Mouse (Mus musculus): ENCODE data around the gene Slc38a11. TPM values are rescaled to one million over a fixed set of nuclear protein-coding genes. Genes with fewer than 3 reads are reported as not detected.
A peak's percentile ranks its signal among the peaks of the same experiment; 100 is the strongest.

Gene Slc38a11
- polyA plus RNA-seq, 1 experiment from 2014 or later: 2.3 TPM

GRCm38 (mm10) chr2:65340839-65341238 lies 23.0 kb downstream of the Slc38a11 start:
- Histone ChIP-seq H3K9me3 (ENCODE audit: control insufficient read depth, low read length) (no peaks in the 10 kb centered on the region), H3K4me2 (ENCODE audit: low read length) (no peak overlapping the region), H3K4me3 (replicated peaks; ENCODE audit: low read depth, low read length) (no peak overlapping the region), H3K4me1 (ENCODE audit: control insufficient read depth, insufficient read depth, low read length) (no peaks in the 10 kb centered on the region), H3K9ac (replicated peaks; ENCODE audit: low read length) (no peak overlapping the region), H3K36me3 (ENCODE audit: control insufficient read depth, insufficient read depth, low read length) (no peaks in the 10 kb centered on the region), H3K27me3 (ENCODE audit: control insufficient read depth, insufficient read depth, low read length) (no peaks in the 10 kb centered on the region), H3K27ac (replicated peaks; ENCODE audit: low read depth, low read length) (no peak overlapping the region)
- 77% methylated on average over 3 of the region's 3 CpGs for WGBS
- no peak for DNase-seq
- no peak for ATAC-seq (ENCODE audit: low FRiP score, low TSS enrichment)

GRCm38 (mm10) chr2:65337378-65338140 lies 26.3 kb downstream of the Slc38a11 start:
- no peaks in the 10 kb centered on the region for H3K4me1 ChIP-seq (ENCODE audit: control insufficient read depth, insufficient read depth, low read length)
- H3K36me3 ChIP-seq (ENCODE audit: control insufficient read depth, insufficient read depth, low read length): no peaks in the 10 kb centered on the region
- 18% methylated on average over 14 of the region's 14 CpGs for whole genome bisulfite sequencing
- H3K4me3 ChIP-seq (replicated peaks; ENCODE audit: low read depth, low read length): no peak overlapping the region
- no peak overlapping the region for H3K4me2 ChIP-seq (ENCODE audit: low read length)
- H3K27me3 ChIP-seq (ENCODE audit: control insufficient read depth, insufficient read depth, low read length): no peaks in the 10 kb centered on the region
- H3K9me3 ChIP-seq (ENCODE audit: control insufficient read depth, low read length): no peaks in the 10 kb centered on the region
- ATAC-seq (ENCODE audit: low FRiP score, low TSS enrichment): peak; percentile 66; the same call in 1 of the 2 replicates
- H3K27ac ChIP-seq (replicated peaks; ENCODE audit: low read depth, low read length): no peak overlapping the region
- peak; percentile 85 for DNase-seq
- no peak overlapping the region for H3K9ac ChIP-seq (replicated peaks; ENCODE audit: low read length)

- Histone ChIP-seq H3K27ac (replicated peaks; ENCODE audit: low read depth, low read length) (no peak overlapping the region), H3K4me1 (ENCODE audit: control insufficient read depth, insufficient read depth, low read length) (no peaks in the 10 kb centered on the region), H3K27me3 (ENCODE audit: control insufficient read depth, insufficient read depth, low read length) (no peaks in the 10 kb centered on the region), H3K36me3 (ENCODE audit: control insufficient read depth, insufficient read depth, low read length) (no peaks in the 10 kb centered on the region), H3K9ac (replicated peaks; ENCODE audit: low read length) (no peak overlapping the region), H3K4me2 (ENCODE audit: low read length) (no peak overlapping the region), H3K4me3 (replicated peaks; ENCODE audit: low read depth, low read length) (no peak overlapping the region), H3K9me3 (ENCODE audit: control insufficient read depth, low read length) (no peaks in the 10 kb centered on the region)
- WGBS: 95% methylated on average over 3 of the region's 3 CpGs
- ATAC-seq (ENCODE audit: low FRiP score, low TSS enrichment) (no peak), DNase-seq (no peak)
These were observed 27.2 kb downstream of the Slc38a11 start for GRCm38 (mm10) chr2:65336608-65337007.

- Histone ChIP-seq H3K4me1 (ENCODE audit: control insufficient read depth, insufficient read depth, low read length) (no peaks in the 10 kb centered on the region), H3K27me3 (ENCODE audit: control insufficient read depth, insufficient read depth, low read length) (no peaks in the 10 kb centered on the region), H3K36me3 (ENCODE audit: control insufficient read depth, insufficient read depth, low read length) (no peaks in the 10 kb centered on the region), H3K4me2 (ENCODE audit: low read length) (no peak overlapping the region), H3K4me3 (replicated peaks; ENCODE audit: low read depth, low read length) (no peak overlapping the region), H3K9me3 (ENCODE audit: control insufficient read depth, low read length) (no peaks in the 10 kb centered on the region), H3K27ac (replicated peaks; ENCODE audit: low read depth, low read length) (no peak overlapping the region), H3K9ac (replicated peaks; ENCODE audit: low read length) (no peak overlapping the region)
- DNase-seq (no peak), ATAC-seq (ENCODE audit: low FRiP score, low TSS enrichment) (no peak)
- 86% methylated on average over 9 of the region's 9 CpGs for WGBS
These were observed 29.7 kb downstream of the Slc38a11 start for GRCm38 (mm10) chr2:65334091-65334490.

GRCm38 (mm10) chr2:65331321-65331720 lies 32.5 kb downstream of the Slc38a11 start:
- Histone ChIP-seq H3K27ac (replicated peaks; ENCODE audit: low read depth, low read length) (no peak overlapping the region), H3K4me3 (replicated peaks; ENCODE audit: low read depth, low read length) (no peak overlapping the region), H3K36me3 (ENCODE audit: control insufficient read depth, insufficient read depth, low read length) (no peaks in the 10 kb centered on the region), H3K9ac (replicated peaks; ENCODE audit: low read length) (no peak overlapping the region), H3K4me1 (ENCODE audit: control insufficient read depth, insufficient read depth, low read length) (no peaks in the 10 kb centered on the region), H3K9me3 (ENCODE audit: control insufficient read depth, low read length) (no peaks in the 10 kb centered on the region), H3K27me3 (ENCODE audit: control insufficient read depth, insufficient read depth, low read length) (no peaks in the 10 kb centered on the region), H3K4me2 (ENCODE audit: low read length) (no peak overlapping the region)
- ATAC-seq (ENCODE audit: low FRiP score, low TSS enrichment) (no peak), DNase-seq (peak; percentile 43)
- WGBS: 77% methylated on average over 2 of the region's 2 CpGs

GRCm38 (mm10) chr2:65321998-65322754 lies 41.7 kb downstream of the Slc38a11 start:
- Histone ChIP-seq H3K9ac (replicated peaks; ENCODE audit: low read length) (no peak overlapping the region), H3K4me3 (replicated peaks; ENCODE audit: low read depth, low read length) (no peak overlapping the region), H3K27me3 (ENCODE audit: control insufficient read depth, insufficient read depth, low read length) (no peaks in the 10 kb centered on the region), H3K4me1 (ENCODE audit: control insufficient read depth, insufficient read depth, low read length) (peaks cover 9% of the 10 kb centered on the region; the same call in 1 of the 2 replicates), H3K27ac (replicated peaks; ENCODE audit: low read depth, low read length) (peak overlapping the region; percentile 50), H3K36me3 (ENCODE audit: control insufficient read depth, insufficient read depth, low read length) (no peaks in the 10 kb centered on the region), H3K9me3 (ENCODE audit: control insufficient read depth, low read length) (no peaks in the 10 kb centered on the region), H3K4me2 (ENCODE audit: low read length) (no peak overlapping the region)
- DNase-seq (peak; percentile 43), ATAC-seq (ENCODE audit: low FRiP score, low TSS enrichment) (no peak)
- WGBS: 50% methylated on average over 6 of the region's 6 CpGs

- H3K4me1 ChIP-seq (ENCODE audit: control insufficient read depth, insufficient read depth, low read length): peaks cover 9% of the 10 kb centered on the region; the same call in 1 of the 2 replicates
- no peak overlapping the region for H3K4me2 ChIP-seq (ENCODE audit: low read length)
- H3K4me3 ChIP-seq (replicated peaks; ENCODE audit: low read depth, low read length): no peak overlapping the region
- H3K36me3 ChIP-seq (ENCODE audit: control insufficient read depth, insufficient read depth, low read length): no peaks in the 10 kb centered on the region
- WGBS: 74% methylated on average over 2 of the region's 2 CpGs
- DNase-seq: no peak
- no peak for ATAC-seq (ENCODE audit: low FRiP score, low TSS enrichment)
- no peaks in the 10 kb centered on the region for H3K27me3 ChIP-seq (ENCODE audit: control insufficient read depth, insufficient read depth, low read length)
- no peak overlapping the region for H3K9ac ChIP-seq (replicated peaks; ENCODE audit: low read length)
- H3K9me3 ChIP-seq (ENCODE audit: control insufficient read depth, low read length): no peaks in the 10 kb centered on the region
- H3K27ac ChIP-seq (replicated peaks; ENCODE audit: low read depth, low read length): no peak overlapping the region
These were observed 42.9 kb downstream of the Slc38a11 start for GRCm38 (mm10) chr2:65320975-65321374.

GRCm38 (mm10) chr2:65316721-65317120 lies 47.1 kb downstream of the Slc38a11 start:
- no peak for ATAC-seq (ENCODE audit: low FRiP score, low TSS enrichment)
- WGBS: 93% methylated on average over 12 of the region's 12 CpGs

More at GRCm38 (mm10) chr2:65316721-65317120, 47.1 kb downstream of the Slc38a11 start:
- Histone ChIP-seq H3K27me3 (ENCODE audit: control insufficient read depth, insufficient read depth, low read length) (no peaks in the 10 kb centered on the region), H3K4me3 (replicated peaks; ENCODE audit: low read depth, low read length) (no peak overlapping the region), H3K4me2 (ENCODE audit: low read length) (no peak overlapping the region), H3K9ac (replicated peaks; ENCODE audit: low read length) (no peak overlapping the region), H3K27ac (replicated peaks; ENCODE audit: low read depth, low read length) (no peak overlapping the region), H3K4me1 (ENCODE audit: control insufficient read depth, insufficient read depth, low read length) (peaks cover 2% of the 10 kb centered on the region; the same call in 1 of the 2 replicates), H3K36me3 (ENCODE audit: control insufficient read depth, insufficient read depth, low read length) (no peaks in the 10 kb centered on the region), H3K9me3 (ENCODE audit: control insufficient read depth, low read length) (no peaks in the 10 kb centered on the region)
- DNase-seq: no peak
